Mouse (Mus musculus): ENCODE measurements around the gene Vsir. TPM values are rescaled to one million over a fixed set of nuclear protein-coding genes. Genes with fewer than 3 reads are reported as not detected.

The Vsir gene
- polyA plus RNA-seq, 1 experiment from 2014 or later: 1.9 TPM

GRCm38 (mm10) chr10:60413756-60414155 lies 67.1 kb downstream of the Vsir start:
- no peak for ATAC-seq

GRCm38 (mm10) chr10:60417041-60417440 lies 70.4 kb downstream of the Vsir start:
- no peak overlapping the region for H3K9ac ChIP-seq (replicated peaks; ENCODE audit: low read depth, low read length)
- H3K9me3 ChIP-seq (ENCODE audit: control insufficient read depth, low read length): no peaks in the 10 kb centered on the region
- no peak for ATAC-seq
- H3K4me1 ChIP-seq (replicated peaks; ENCODE audit: control insufficient read depth, insufficient read depth, low read length): no peaks in the 10 kb centered on the region
- no peaks in the 10 kb centered on the region for H3K27me3 ChIP-seq (replicated peaks; ENCODE audit: control insufficient read depth, insufficient read depth, low read length)
- WGBS: 82% methylated on average over 2 of the region's 2 CpGs
- H3K27ac ChIP-seq (ENCODE audit: low read length): no peak overlapping the region
- H3K36me3 ChIP-seq (ENCODE audit: control insufficient read depth, insufficient read depth): no peaks in the 10 kb centered on the region
- H3K4me3 ChIP-seq (replicated peaks; ENCODE audit: low read length): no peak overlapping the region
- H3K4me2 ChIP-seq (ENCODE audit: low read length): no peak overlapping the region

More at GRCm38 (mm10) chr10:60413756-60414155, 67.1 kb downstream of the Vsir start:
- H3K36me3 ChIP-seq (ENCODE audit: control insufficient read depth, insufficient read depth): no peaks in the 10 kb centered on the region
- no peak overlapping the region for H3K4me2 ChIP-seq (ENCODE audit: low read length)
- no peaks in the 10 kb centered on the region for H3K9me3 ChIP-seq (ENCODE audit: control insufficient read depth, low read length)
- H3K9ac ChIP-seq (replicated peaks; ENCODE audit: low read depth, low read length): no peak overlapping the region
- H3K4me3 ChIP-seq (replicated peaks; ENCODE audit: low read length): no peak overlapping the region
- WGBS: 98% methylated on average over 2 of the region's 2 CpGs
- H3K4me1 ChIP-seq (replicated peaks; ENCODE audit: control insufficient read depth, insufficient read depth, low read length): no peaks in the 10 kb centered on the region
- H3K27me3 ChIP-seq (replicated peaks; ENCODE audit: control insufficient read depth, insufficient read depth, low read length): no peaks in the 10 kb centered on the region
- no peak overlapping the region for H3K27ac ChIP-seq (ENCODE audit: low read length)

GRCm38 (mm10) chr10:60418137-60418536 lies 71.5 kb downstream of the Vsir start:
- Histone ChIP-seq H3K27me3 (replicated peaks; ENCODE audit: control insufficient read depth, insufficient read depth, low read length) (no peaks in the 10 kb centered on the region), H3K9ac (replicated peaks; ENCODE audit: low read depth, low read length) (no peak overlapping the region), H3K9me3 (ENCODE audit: control insufficient read depth, low read length) (no peaks in the 10 kb centered on the region), H3K4me3 (replicated peaks; ENCODE audit: low read length) (no peak overlapping the region), H3K4me2 (ENCODE audit: low read length) (no peak overlapping the region), H3K4me1 (replicated peaks; ENCODE audit: control insufficient read depth, insufficient read depth, low read length) (no peaks in the 10 kb centered on the region), H3K36me3 (ENCODE audit: control insufficient read depth, insufficient read depth) (no peaks in the 10 kb centered on the region), H3K27ac (ENCODE audit: low read length) (no peak overlapping the region)
- peak; percentile 52; the same call in 1 of the 2 replicates for ATAC-seq
- 10% methylated on average over 3 of the region's 3 CpGs for WGBS

- H3K4me3 ChIP-seq (replicated peaks; ENCODE audit: low read length): no peak overlapping the region
- H3K27ac ChIP-seq (ENCODE audit: low read length): no peak overlapping the region
- 21% methylated on average over 4 of the region's 4 CpGs for WGBS
Measured at GRCm38 (mm10) chr10:60419624-60420023, 73.0 kb downstream of the Vsir start.

More at GRCm38 (mm10) chr10:60419624-60420023, 73.0 kb downstream of the Vsir start:
- Histone ChIP-seq H3K4me2 (ENCODE audit: low read length) (no peak overlapping the region), H3K4me1 (replicated peaks; ENCODE audit: control insufficient read depth, insufficient read depth, low read length) (no peaks in the 10 kb centered on the region), H3K9ac (replicated peaks; ENCODE audit: low read depth, low read length) (no peak overlapping the region), H3K9me3 (ENCODE audit: control insufficient read depth, low read length) (no peaks in the 10 kb centered on the region), H3K27me3 (replicated peaks; ENCODE audit: control insufficient read depth, insufficient read depth, low read length) (no peaks in the 10 kb centered on the region), H3K36me3 (ENCODE audit: control insufficient read depth, insufficient read depth) (no peaks in the 10 kb centered on the region)
- no peak for ATAC-seq

Other genes with a start within 250 kb of the Vsir start
- gene Spock2, start 240.6 kb upstream of the Vsir start, polyA plus RNA-seq (2015; fragmentation: Nextera tagmentation; extraction: Ambion mirVana): 52.6 and 68.6 TPM in 2 replicates
- 0.83 and 0.90 TPM in 2 replicates for gene Chst3, start 127.6 kb upstream of the Vsir start, polyA plus RNA-seq (2015; fragmentation: Nextera tagmentation; extraction: Ambion mirVana)
- 165 and 223 TPM in 2 replicates for gene Psap, start 69.2 kb upstream of the Vsir start, polyA plus RNA-seq (2015; fragmentation: Nextera tagmentation; extraction: Ambion mirVana)
- 5.2 and 5.7 TPM in 2 replicates for gene Gm17455, start 52.9 kb downstream of the Vsir start, polyA plus RNA-seq (2015; fragmentation: Nextera tagmentation; extraction: Ambion mirVana)

All from forebrain, embryonic 16.5 days (tissue).